Mouse (Mus musculus) neural tube, embryonic 11.5 days (tissue): ENCODE results near the gene Arfip1. TPM values are rescaled to one million over a fixed set of nuclear protein-coding genes. Genes with fewer than 3 reads are reported as not detected.

ENCODE experiments used
- ATAC-seq: fragments of 200-750 bp; cut with Nextera tagmentation; 2 replicates; pipeline ENCODE4 v1.8.0; 2017; ENCODE audit warnings: moderate number of reproducible peaks, mild to moderate bottlenecking, moderate TSS enrichment, moderate library complexity; ENCODE audit not compliant: insufficient read depth, low FRiP score, low TSS enrichment
- DNase-seq: peaks from one replicate; pipeline ENCODE4 v3.0.0-alpha.2; 2015; ENCODE audit warnings: low spot score
- H3K27ac ChIP-seq: fragments of 300-500 bp; sonication (generic); 2 replicates; pipeline ENCODE4 v1.5.1; 2014; ENCODE audit warnings: low read depth, mild to moderate bottlenecking, low read length
- H3K27me3 ChIP-seq: fragments of 300-500 bp; sonication (generic); 2 replicates; pipeline ENCODE4 v1.6.1; 2014; ENCODE audit warnings: mild to moderate bottlenecking, low read length, mixed read lengths; ENCODE audit not compliant: control insufficient read depth, insufficient read depth
- H3K36me3 ChIP-seq: fragments of 300-500 bp; sonication (generic); 2 replicates; pipeline ENCODE4 v1.6.1; 2014; ENCODE audit warnings: mild to moderate bottlenecking, low read length, moderate library complexity, mixed read lengths; ENCODE audit not compliant: control insufficient read depth, insufficient read depth
- H3K4me1 ChIP-seq: fragments of 300-500 bp; sonication (generic); 2 replicates; pipeline ENCODE4 v1.6.1; 2014; ENCODE audit warnings: low read length, mixed read lengths; ENCODE audit not compliant: control insufficient read depth, insufficient read depth
- H3K4me2 ChIP-seq: fragments of 300-500 bp; sonication (generic); 2 replicates; pipeline ENCODE4 v1.6.1; 2014; ENCODE audit warnings: low read depth, mild to moderate bottlenecking, moderate library complexity
- H3K4me3 ChIP-seq: fragments of 300-500 bp; sonication (generic); 2 replicates; pipeline ENCODE4 v1.5.1; 2014; ENCODE audit warnings: low read depth, low read length
- H3K9ac ChIP-seq: fragments of 300-500 bp; sonication (generic); 2 replicates; pipeline ENCODE4 v1.6.1; 2014; ENCODE audit warnings: mild to moderate bottlenecking, low read length
- H3K9me3 ChIP-seq: fragments of 300-500 bp; sonication (generic); 2 replicates; pipeline ENCODE4 v1.6.1; 2016; ENCODE audit warnings: low read length; ENCODE audit not compliant: control insufficient read depth
- WGBS: fragments of 180-500 bp; shearing (Covaris S2); extraction: QIAGEN DNeasy Blood & Tissue Kit; methylation state at CpG from one replicate; pipeline ENCODE4 v1.1.7; 2014; 5-methylcytosine and 5-hydroxymethylcytosine counted together
- polyA plus RNA-seq: library from polyadenylated mRNA; unstranded; fragments of >200 nt; fragmentation: Nextera tagmentation; extraction: Ambion mirVana; gene quantifications from 2 replicates; pipeline ENCODE4 v1.2.1, GENCODE M21; 2014

The Arfip1 gene
- polyA plus RNA-seq, 1 experiment from 2014 or later: 41.4 TPM

GRCm38 (mm10) chr3:84471146-84471545 is 111.3 kb downstream of the Arfip1 start:
- Histone ChIP-seq H3K4me1 (no peaks in the 10 kb centered on the region; the same call in 1 of the 2 replicates), H3K4me2 (no peak overlapping the region), H3K36me3 (no peaks in the 10 kb centered on the region), H3K9me3 (no peaks in the 10 kb centered on the region), H3K27ac (no peak overlapping the region), H3K4me3 (no peak overlapping the region), H3K27me3 (no peaks in the 10 kb centered on the region), H3K9ac (no peak overlapping the region)
- no peak for ATAC-seq
- no peak for DNase-seq
- WGBS: 90% methylated on average over 4 of the region's 4 CpGs

DNA sequence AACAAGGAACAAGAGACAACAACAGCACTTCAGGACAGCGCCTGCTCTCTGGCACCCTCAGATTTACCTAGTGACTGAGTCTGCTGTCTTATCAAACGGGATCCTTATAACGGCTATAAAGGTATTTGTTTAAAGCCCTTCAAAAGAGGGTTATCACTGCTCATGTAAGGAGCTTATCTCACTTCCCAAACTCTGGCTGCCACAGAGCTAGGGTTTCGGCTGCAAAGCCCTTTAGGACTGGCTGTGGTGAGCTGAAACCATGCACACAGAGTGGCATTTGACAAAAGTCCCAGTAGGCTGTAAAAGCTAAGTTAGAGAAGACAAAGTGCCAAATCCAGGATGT is 114.3 kb downstream of the Arfip1 start:
- H3K9me3 ChIP-seq: no peaks in the 10 kb centered on the region
- no peak overlapping the region for H3K9ac ChIP-seq
- WGBS: 60% methylated on average over 4 of the region's 4 CpGs
- no peak for DNase-seq
- no peaks in the 10 kb centered on the region; the same call in 1 of the 2 replicates for H3K4me1 ChIP-seq
- H3K4me2 ChIP-seq: no peak overlapping the region
- H3K27ac ChIP-seq: no peak overlapping the region
- H3K36me3 ChIP-seq: no peaks in the 10 kb centered on the region
- ATAC-seq: no peak
- H3K27me3 ChIP-seq: no peaks in the 10 kb centered on the region
- H3K4me3 ChIP-seq: no peak overlapping the region

GRCm38 (mm10) chr3:84467419-84468110 is 114.9 kb downstream of the Arfip1 start:
- H3K27ac ChIP-seq: no peak overlapping the region
- H3K9ac ChIP-seq: no peak overlapping the region
- no peaks in the 10 kb centered on the region for H3K27me3 ChIP-seq
- H3K9me3 ChIP-seq: no peaks in the 10 kb centered on the region
- WGBS: 73% methylated on average over 10 of the region's 10 CpGs
- no peaks in the 10 kb centered on the region for H3K36me3 ChIP-seq
- DNase-seq: no peak
- no peaks in the 10 kb centered on the region; the same call in 1 of the 2 replicates for H3K4me1 ChIP-seq
- no peak for ATAC-seq
- H3K4me2 ChIP-seq: no peak overlapping the region
- H3K4me3 ChIP-seq: no peak overlapping the region

GRCm38 (mm10) chr3:84465822-84466500 is 116.5 kb downstream of the Arfip1 start:
- no peak for DNase-seq
- Histone ChIP-seq H3K27me3 (no peaks in the 10 kb centered on the region), H3K4me3 (no peak overlapping the region), H3K9ac (no peak overlapping the region), H3K36me3 (no peaks in the 10 kb centered on the region), H3K27ac (no peak overlapping the region), H3K9me3 (no peaks in the 10 kb centered on the region), H3K4me1 (peaks cover 4% of the 10 kb centered on the region), H3K4me2 (no peak overlapping the region)
- WGBS: 77% methylated on average over 6 of the region's 6 CpGs
- no peak for ATAC-seq

GRCm38 (mm10) chr3:84461687-84462086 is 120.7 kb downstream of the Arfip1 start:
- H3K4me3 ChIP-seq: no peak overlapping the region
- H3K4me1 ChIP-seq: peaks cover 12% of the 10 kb centered on the region
- no peak overlapping the region for H3K27ac ChIP-seq
- no peak overlapping the region for H3K9ac ChIP-seq
- ATAC-seq (no peak), DNase-seq (no peak)
- H3K9me3 ChIP-seq: no peaks in the 10 kb centered on the region
- H3K27me3 ChIP-seq: no peaks in the 10 kb centered on the region
- WGBS: 29% methylated on average over 4 of the region's 4 CpGs
- H3K36me3 ChIP-seq: no peaks in the 10 kb centered on the region
- no peak overlapping the region for H3K4me2 ChIP-seq

GRCm38 (mm10) chr3:84460952-84461351 is 121.5 kb downstream of the Arfip1 start:
- no peak for ATAC-seq
- no peaks in the 10 kb centered on the region for H3K9me3 ChIP-seq
- H3K4me1 ChIP-seq: peaks cover 12% of the 10 kb centered on the region
- H3K27ac ChIP-seq: no peak overlapping the region
- H3K4me3 ChIP-seq: no peak overlapping the region
- H3K4me2 ChIP-seq: no peak overlapping the region; the same call in 1 of the 2 replicates
- WGBS: 38% methylated on average over 12 of the region's 12 CpGs
- H3K27me3 ChIP-seq: no peaks in the 10 kb centered on the region
- H3K9ac ChIP-seq: no peak overlapping the region
- no peak for DNase-seq
- no peaks in the 10 kb centered on the region for H3K36me3 ChIP-seq

DNA sequence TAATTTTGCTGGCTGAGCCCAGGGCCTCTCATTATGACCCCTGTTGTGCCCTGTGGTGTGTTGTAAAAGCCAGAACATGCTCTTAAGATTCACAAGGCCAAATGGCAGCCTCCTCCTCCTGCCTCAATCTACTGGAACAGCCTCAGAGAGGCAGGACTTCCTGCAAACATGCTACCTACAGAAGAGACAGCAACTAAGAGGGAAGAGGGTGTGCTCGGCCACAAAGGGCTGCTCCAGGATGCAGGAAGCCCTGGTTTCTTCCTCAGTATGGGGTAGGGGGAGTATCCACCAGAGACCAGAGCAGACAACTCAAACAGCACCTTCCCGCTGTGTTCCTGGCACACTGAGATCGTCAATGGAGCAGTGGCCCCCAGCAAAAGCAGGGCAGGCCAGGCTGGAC is 121.9 kb downstream of the Arfip1 start:
- DNase-seq (no peak), ATAC-seq (no peak)
- H3K9ac ChIP-seq: no peak overlapping the region
- no peak overlapping the region for H3K27ac ChIP-seq
- peaks cover 12% of the 10 kb centered on the region for H3K4me1 ChIP-seq
- H3K4me2 ChIP-seq: no peak overlapping the region; the same call in 1 of the 2 replicates
- WGBS: 22% methylated on average over 3 of the region's 3 CpGs
- no peaks in the 10 kb centered on the region for H3K27me3 ChIP-seq
- no peaks in the 10 kb centered on the region for H3K9me3 ChIP-seq
- no peaks in the 10 kb centered on the region for H3K36me3 ChIP-seq
- H3K4me3 ChIP-seq: no peak overlapping the region

GRCm38 (mm10) chr3:84455733-84456417 is 126.5 kb downstream of the Arfip1 start:
- no peaks in the 10 kb centered on the region for H3K27me3 ChIP-seq
- H3K9ac ChIP-seq: no peak overlapping the region
- H3K4me2 ChIP-seq: no peak overlapping the region
- DNase-seq (no peak), ATAC-seq (no peak)
- WGBS: 85% methylated on average over 12 of the region's 12 CpGs
- peaks cover 7% of the 10 kb centered on the region for H3K4me1 ChIP-seq
- no peaks in the 10 kb centered on the region for H3K9me3 ChIP-seq
- no peak overlapping the region for H3K4me3 ChIP-seq
- H3K36me3 ChIP-seq: no peaks in the 10 kb centered on the region
- H3K27ac ChIP-seq: no peak overlapping the region
